Mouse (Mus musculus) CH12.LX (cell line): Measurements from ENCODE around the gene Brd3os. TPM values are rescaled to one million over a fixed set of nuclear protein-coding genes. Genes with fewer than 3 reads are reported as not detected.

Experiments
- DNase-seq: peaks from one replicate; pipeline ENCODE4 v3.0.0-alpha.2; 2013; ENCODE audit errors: extremely low read depth
- H3K27ac ChIP-seq: 2 replicates; pipeline ENCODE4 v1.5.1; 2012; ENCODE audit warnings: low read depth, mild to moderate bottlenecking, control low read depth, moderate library complexity; ENCODE audit not compliant: insufficient read depth
- H3K27me3 ChIP-seq: replicated peaks from 2 replicates; pipeline ENCODE3; 2012; ENCODE audit warnings: inconsistent platforms
- H3K36me3 ChIP-seq, 2 experiments: replicated peaks in 1 of 2; 2 replicates each; pipeline versions ENCODE3 to v1.6.1; 2012; ENCODE audit warnings: inconsistent platforms in 1 of 2, low read length in 1 of 2, mild to moderate bottlenecking in 1 of 2, mixed read lengths in 1 of 2, moderate library complexity in 1 of 2; ENCODE audit not compliant: control insufficient read depth in 1 of 2, insufficient read depth in 1 of 2
- H3K4me1 ChIP-seq, 2 experiments: 2 replicates each; pipeline ENCODE4 v1.6.1; 2012; ENCODE audit warnings: inconsistent platforms in 1 of 2, moderate library complexity in 1 of 2; ENCODE audit not compliant: insufficient read depth in 2 of 2, control insufficient read depth in 1 of 2
- H3K4me2 ChIP-seq: 2 replicates; pipeline ENCODE4 v1.6.1; 2012; ENCODE audit warnings: low read depth, mild to moderate bottlenecking, control low read depth; ENCODE audit not compliant: poor library complexity, insufficient read depth, severe bottlenecking
- H3K4me3 ChIP-seq, 3 experiments: fragments of 150-350 bp in 1 of 3; sonication (generic) in 1 of 3; replicated peaks in 1 of 3; 2 replicates each; pipeline versions ENCODE3 to v1.5.1; 2011 to 2012; ENCODE audit warnings: low read depth in 2 of 3, low read length in 2 of 3, mild to moderate bottlenecking in 2 of 3, moderate library complexity in 2 of 3, control low read depth in 1 of 3, improper control_type of control experiment in 1 of 3, inconsistent platforms in 1 of 3, mixed read lengths in 1 of 3; ENCODE audit not compliant: poor library complexity in 1 of 3
- H3K79me2 ChIP-seq: replicated peaks from 2 replicates; pipeline ENCODE4 v1.6.1; 2012; ENCODE audit warnings: mild to moderate bottlenecking, moderate library complexity; ENCODE audit not compliant: control insufficient read depth, poor library complexity, insufficient read depth, severe bottlenecking; ENCODE audit errors: extremely low read depth
- H3K9ac ChIP-seq: 2 replicates; pipeline ENCODE4 v1.6.1; 2012; ENCODE audit warnings: low read depth, mild to moderate bottlenecking, control low read depth, moderate library complexity; ENCODE audit not compliant: insufficient read depth
- H3K9me3 ChIP-seq: replicated peaks from 2 replicates; pipeline ENCODE3; 2012; ENCODE audit warnings: low read length, inconsistent platforms, mixed read lengths
- BHLHE40 ChIP-seq: IDR thresholded peaks from 2 replicates; pipeline ENCODE4 v1.6.1; 2011; ENCODE audit warnings: mild to moderate bottlenecking, low read depth, low read length, improper control_type of control experiment
- CHD2 ChIP-seq: IDR thresholded peaks from 2 replicates; pipeline ENCODE4 v1.6.1; 2011; ENCODE audit warnings: low read length, improper control_type of control experiment
- CTCF ChIP-seq, 2 experiments: IDR thresholded peaks in 1 of 2; conservative IDR thresholded peaks in 1 of 2; 2 replicates each; pipeline ENCODE4 v1.5.1; 2011 to 2012; ENCODE audit warnings: low read depth in 2 of 2, low read length in 2 of 2, improper control_type of control experiment in 1 of 2, inconsistent platforms in 1 of 2, mild to moderate bottlenecking in 1 of 2, moderate library complexity in 1 of 2
- ELF1 ChIP-seq: IDR thresholded peaks from 2 replicates; pipeline ENCODE4 v1.6.1; 2014; ENCODE audit warnings: low read depth, mild to moderate bottlenecking, inconsistent platforms, low read length, improper control_type of control experiment
- EP300 ChIP-seq: IDR thresholded peaks from 2 replicates; pipeline ENCODE4 v1.6.1; 2011; ENCODE audit warnings: low read length, improper control_type of control experiment
- ETS1 ChIP-seq: conservative IDR thresholded peaks from 2 replicates; pipeline ENCODE4 v1.6.1; 2012; ENCODE audit warnings: low read depth, mild to moderate bottlenecking, inconsistent platforms, low read length, improper control_type of control experiment, moderate library complexity
- HCFC1 ChIP-seq: IDR thresholded peaks from 2 replicates; pipeline ENCODE4 v1.6.1; 2012; ENCODE audit warnings: low read depth, mild to moderate bottlenecking, inconsistent platforms, low read length, improper control_type of control experiment
- IRF4 ChIP-seq: IDR thresholded peaks from 2 replicates; pipeline ENCODE4 v1.6.1; 2014; ENCODE audit warnings: low read depth, mild to moderate bottlenecking, inconsistent platforms, low read length, improper control_type of control experiment
- JUN ChIP-seq: IDR thresholded peaks from 2 replicates; pipeline ENCODE4 v1.6.1; 2011; ENCODE audit warnings: low read depth, mild to moderate bottlenecking, low read length, improper control_type of control experiment, moderate library complexity; ENCODE audit not compliant: insufficient read depth
- KAT2A ChIP-seq: IDR thresholded peaks from 2 replicates; pipeline ENCODE4 v1.6.1; 2012; ENCODE audit warnings: low read length, improper control_type of control experiment, inconsistent platforms; ENCODE audit not compliant: insufficient replicate concordance
- MAFK ChIP-seq: IDR thresholded peaks from 2 replicates; pipeline ENCODE4 v1.6.1; 2011; ENCODE audit warnings: low read length, improper control_type of control experiment; ENCODE audit not compliant: insufficient replicate concordance
- MAX ChIP-seq: IDR thresholded peaks from 2 replicates; pipeline ENCODE4 v1.6.1; 2011; ENCODE audit warnings: low read length, improper control_type of control experiment
- MEF2A ChIP-seq: IDR thresholded peaks from 2 replicates; pipeline ENCODE4 v1.6.1; 2014; ENCODE audit warnings: low read depth, mild to moderate bottlenecking, inconsistent platforms, low read length, improper control_type of control experiment, borderline replicate concordance
- NELFE ChIP-seq: IDR thresholded peaks from 2 replicates; pipeline ENCODE4 v1.6.1; 2011; ENCODE audit warnings: low read depth, low read length, improper control_type of control experiment
- NRF1 ChIP-seq: IDR thresholded peaks from 2 replicates; pipeline ENCODE4 v1.6.1; 2014; ENCODE audit warnings: low read depth, mild to moderate bottlenecking, inconsistent platforms, low read length, improper control_type of control experiment, moderate library complexity
- RCOR1 ChIP-seq: conservative IDR thresholded peaks from 2 replicates; pipeline ENCODE4 v1.6.1; 2012; ENCODE audit warnings: low read depth, mild to moderate bottlenecking, inconsistent platforms, low read length, improper control_type of control experiment
- SIN3A ChIP-seq: IDR thresholded peaks from 2 replicates; pipeline ENCODE4 v1.6.1; 2012; ENCODE audit warnings: low read length, improper control_type of control experiment, inconsistent platforms
- TCF12 ChIP-seq: IDR thresholded peaks from 2 replicates; pipeline ENCODE4 v1.6.1; 2014; ENCODE audit warnings: low read depth, mild to moderate bottlenecking, inconsistent platforms, low read length, improper control_type of control experiment
- UBTF ChIP-seq: IDR thresholded peaks from 2 replicates; pipeline ENCODE4 v1.6.1; 2012; ENCODE audit warnings: low read depth, mild to moderate bottlenecking, inconsistent platforms, low read length, improper control_type of control experiment, moderate library complexity
- ZC3H11A ChIP-seq: IDR thresholded peaks from 2 replicates; pipeline ENCODE4 v1.6.1; 2012; ENCODE audit warnings: low read depth, mild to moderate bottlenecking, inconsistent platforms, low read length, improper control_type of control experiment
- ZMIZ1 ChIP-seq: IDR thresholded peaks from 2 replicates; pipeline ENCODE4 v1.6.1; 2012; ENCODE audit warnings: low read depth, mild to moderate bottlenecking, inconsistent platforms, low read length, improper control_type of control experiment
- ZNF384 ChIP-seq: IDR thresholded peaks from 2 replicates; pipeline ENCODE4 v1.6.1; 2012; ENCODE audit warnings: low read depth, low read length, improper control_type of control experiment, inconsistent platforms
- dilution Hi-C: fragments of 300-500 bp; cut with MboI; formaldehyde crosslinking; loops from 2 replicates; pipeline ENCODE4 v1.14.3; 2020; ENCODE audit warnings: low sequenced_read_pairs; ENCODE audit not compliant: extremely low pct_unique_long_range_greater_than_20kb, extremely low pct_ligation_motif_present
- in situ Hi-C: fragments of 300-500 bp; cut with MboI; formaldehyde crosslinking; loops from 3 replicates; pipeline ENCODE4 v1.14.3; 2019; ENCODE audit warnings: low sequenced_read_pairs, low pct_ligation_motif_present, low pct_unique_long_range_greater_than_20kb, mixed read lengths
- polyA plus RNA-seq: library from polyadenylated mRNA; unstranded; fragments of >175 nt; gene quantifications from 2 replicates; pipeline ENCODE4 v1.2.1, GENCODE M21; 2012; ENCODE audit warnings: low read depth; ENCODE audit not compliant: insufficient read length
- total RNA-seq, 2 experiments: library from RNA; depleted of rRNA; stranded (reverse); fragments of 300-350 nt in 1 of 2; fragments of >200 nt in 1 of 2; gene quantifications; 2 replicates each; pipeline ENCODE4 v1.2.3; 2012 to 2014

The Brd3os gene
- total and polyA plus RNA-seq, 3 experiments = 1.2 to 2.1 (median 1.8) TPM

DNA sequence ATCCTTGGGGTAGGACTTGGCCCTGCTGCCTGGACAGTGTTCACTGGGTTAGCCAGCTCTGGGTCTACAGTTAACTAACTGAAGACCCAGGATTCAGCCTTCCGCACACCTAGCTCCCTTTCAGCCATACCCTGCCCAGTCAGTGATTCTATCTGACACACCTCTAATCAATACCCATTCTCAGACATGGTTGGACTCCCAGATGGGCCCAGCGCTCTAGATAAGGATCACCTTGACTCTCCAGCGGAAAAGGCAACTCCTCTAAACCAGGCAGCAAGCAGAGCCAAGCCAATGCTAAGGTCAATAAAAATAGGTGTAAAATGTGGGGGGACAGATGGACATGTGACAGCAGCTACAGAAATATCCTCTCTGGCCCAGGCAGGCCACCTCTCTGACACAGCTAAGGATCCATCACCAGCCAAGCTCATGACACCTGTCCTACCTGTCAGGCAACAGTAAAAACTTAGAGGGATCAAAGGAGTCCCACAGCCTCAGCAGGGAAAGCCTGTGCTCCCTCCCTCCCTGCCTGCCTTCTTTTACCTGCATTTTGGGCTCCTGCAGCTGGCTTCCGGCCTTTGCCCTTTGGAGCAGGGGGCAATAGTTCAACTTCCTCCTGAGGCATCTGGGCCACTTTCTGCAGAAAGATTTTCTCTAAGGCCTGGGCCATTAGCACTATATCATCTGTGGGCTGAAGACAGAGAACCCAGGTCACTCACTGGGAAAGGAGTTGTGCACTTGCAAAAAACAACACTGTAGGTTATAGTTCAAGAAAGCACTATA lies 19.9 kb downstream of the Brd3os start:
- TF ChIP-seq MAX (no peak), JUN (no peak), ZNF384 (no peak), ZC3H11A (no peak), RCOR1 (no peak), ELF1 (no peak)
- TF ChIP-seq, all 38 proteins: peak for 0
- Histone ChIP-seq H3K27me3 (no peaks in the 10 kb centered on the region), H3K79me2 (no peaks in the 10 kb centered on the region), H3K4me2 (no peak overlapping the region), H3K4me3 (no peak overlapping the region), H3K9me3 (no peaks in the 10 kb centered on the region), H3K27ac (no peak overlapping the region), H3K9ac (no peak overlapping the region), H3K4me1 (peaks cover 11 to 22% of the 10 kb centered on the region in 2 experiments), H3K36me3 (peaks cover 58 to 93% of the 10 kb centered on the region in 2 experiments)
- in situ Hi-C loops = no loop called here
- DNase-seq = no peak
- dilution Hi-C loops = no loop called here

DNA sequence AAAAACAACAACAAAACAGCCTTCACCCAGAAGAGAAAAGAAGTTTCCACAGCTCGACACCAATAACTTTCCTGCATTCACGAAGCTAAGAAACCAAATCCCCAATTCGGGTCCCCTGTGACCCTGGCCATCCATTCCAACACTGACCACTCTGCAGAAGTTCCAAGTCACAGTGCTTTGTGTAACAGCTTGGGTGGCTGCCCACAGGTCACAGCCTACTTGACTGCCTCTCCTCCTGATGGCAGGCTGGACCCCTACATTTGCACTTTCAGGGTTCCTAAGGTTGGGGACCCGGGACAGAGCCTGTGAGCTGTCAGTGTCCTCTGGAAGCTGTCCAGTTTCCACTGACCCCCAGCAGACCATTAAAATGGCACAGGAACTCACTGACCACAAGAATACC lies 20.8 kb downstream of the Brd3os start:
- Histone ChIP-seq H3K9ac (no peak overlapping the region), H3K27me3 (no peaks in the 10 kb centered on the region), H3K27ac (no peak overlapping the region), H3K79me2 (no peaks in the 10 kb centered on the region), H3K4me1 (peaks cover 18 to 30% of the 10 kb centered on the region in 2 experiments), H3K9me3 (no peaks in the 10 kb centered on the region), H3K4me2 (no peak overlapping the region), H3K36me3 (peaks cover 50 to 92% of the 10 kb centered on the region in 2 experiments), H3K4me3 (no peak overlapping the region)
- in situ Hi-C loops (no loop called here), dilution Hi-C loops (no loop called here)
- DNase-seq = no peak
- TF ChIP-seq NELFE (no peak), MAX (no peak), SIN3A (no peak), NRF1 (no peak)

DNA sequence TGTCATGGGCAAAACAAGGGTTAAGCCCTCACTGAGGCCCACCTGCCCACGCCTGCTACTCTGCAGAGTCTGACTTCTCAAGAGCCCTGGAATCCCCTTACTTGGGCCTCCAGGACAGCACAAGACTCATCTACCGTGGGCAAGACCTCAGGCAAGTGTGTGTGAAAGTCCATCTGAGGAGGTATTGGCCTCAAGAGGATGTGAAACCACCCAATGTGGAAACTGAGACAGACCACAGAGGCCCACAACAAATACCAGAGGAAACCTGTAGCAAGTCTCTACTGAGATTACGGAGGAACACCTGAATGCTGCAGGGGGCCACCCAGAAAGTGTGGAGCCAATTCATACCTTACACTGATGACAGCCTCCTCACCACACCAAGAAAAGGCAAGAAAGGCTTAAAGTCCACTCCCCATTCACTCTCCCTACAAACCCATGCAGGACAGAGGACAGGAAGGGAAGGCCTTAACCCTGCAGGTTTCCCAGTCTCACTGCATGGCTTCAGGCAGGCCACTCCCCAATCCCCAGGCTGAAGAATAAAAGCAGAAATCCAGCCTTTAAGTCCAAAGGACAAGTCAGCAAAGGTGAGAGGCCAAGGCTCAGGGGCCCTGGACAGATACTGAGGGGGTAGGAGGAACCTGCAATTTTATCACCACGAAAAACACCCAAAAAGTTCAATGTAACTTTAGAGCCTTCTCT lies 27.3 kb downstream of the Brd3os start:
- Histone ChIP-seq H3K36me3 (peaks cover 0 to 51% of the 10 kb centered on the region in 2 experiments), H3K4me2 (peak overlapping the region; percentile 26), H3K27ac (peak overlapping the region; percentile 26; the same call in 1 of the 2 replicates), H3K9ac (no peak overlapping the region), H3K27me3 (no peaks in the 10 kb centered on the region), H3K79me2 (peaks cover 3% of the 10 kb centered on the region; the same call in 1 of the 2 replicates), H3K4me3 (no peak overlapping the region), H3K9me3 (no peaks in the 10 kb centered on the region), H3K4me1 (peaks cover 37 to 76% of the 10 kb centered on the region in 2 experiments)
- peak; percentile 83 for DNase-seq
- peak; percentile 38 for TF ChIP-seq HCFC1
- peak; percentile 99 for TF ChIP-seq EP300
- peak; percentile 97 for TF ChIP-seq MEF2A
- TF ChIP-seq ETS1 = peak; percentile 92
- peak; percentile 64; the same call in 1 of the 2 replicates for TF ChIP-seq UBTF
- TF ChIP-seq ZMIZ1 = no peak
- peak; percentile 100 for TF ChIP-seq IRF4
- peak; percentile 13; the same call in 1 of the 2 replicates for TF ChIP-seq NRF1
- TF ChIP-seq BHLHE40 = peak; percentile 94
- peak; percentile 75 for TF ChIP-seq CHD2
- no peak for TF ChIP-seq JUN
- peak; percentile 88 for TF ChIP-seq MAFK
- TF ChIP-seq TCF12 = peak; percentile 98
- no peak for TF ChIP-seq CTCF (conservative IDR thresholded peaks at IDR 0.05 in 1 of 2, IDR thresholded peaks at IDR 0.05 in 1 of 2; ENCODE audit: low read depth in 2 of 2, low read length in 2 of 2)
- no peak for TF ChIP-seq KAT2A
- peak; percentile 83; the same call in 1 of the 2 replicates for TF ChIP-seq SIN3A
- peak; percentile 96 for TF ChIP-seq RCOR1
- dilution Hi-C loops (no loop called here), in situ Hi-C loops (no loop called here)
